Mouse (Mus musculus) CH12.LX (cell line): ENCODE measurements around the gene Uvssa. TPM values are rescaled to one million over a fixed set of nuclear protein-coding genes. Genes with fewer than 3 reads are reported as not detected.

ENCODE experiments used
- DNase-seq: peaks from one replicate; pipeline ENCODE4 v3.0.0-alpha.2; 2013; ENCODE audit errors: extremely low read depth
- H3K27ac ChIP-seq: 2 replicates; pipeline ENCODE4 v1.5.1; 2012; ENCODE audit warnings: low read depth, mild to moderate bottlenecking, control low read depth, moderate library complexity; ENCODE audit not compliant: insufficient read depth
- H3K27me3 ChIP-seq: replicated peaks from 2 replicates; pipeline ENCODE3; 2012; ENCODE audit warnings: inconsistent platforms
- H3K36me3 ChIP-seq, 2 experiments: replicated peaks in 1 of 2; 2 replicates each; pipeline versions ENCODE3 to v1.6.1; 2012; ENCODE audit warnings: inconsistent platforms in 1 of 2, low read length in 1 of 2, mild to moderate bottlenecking in 1 of 2, mixed read lengths in 1 of 2, moderate library complexity in 1 of 2; ENCODE audit not compliant: control insufficient read depth in 1 of 2, insufficient read depth in 1 of 2
- H3K4me1 ChIP-seq, 2 experiments: 2 replicates each; pipeline ENCODE4 v1.6.1; 2012; ENCODE audit warnings: inconsistent platforms in 1 of 2, moderate library complexity in 1 of 2; ENCODE audit not compliant: insufficient read depth in 2 of 2, control insufficient read depth in 1 of 2
- H3K4me2 ChIP-seq: 2 replicates; pipeline ENCODE4 v1.6.1; 2012; ENCODE audit warnings: low read depth, mild to moderate bottlenecking, control low read depth; ENCODE audit not compliant: poor library complexity, insufficient read depth, severe bottlenecking
- H3K4me3 ChIP-seq, 3 experiments: fragments of 150-350 bp in 1 of 3; sonication (generic) in 1 of 3; replicated peaks in 1 of 3; 2 replicates each; pipeline versions ENCODE3 to v1.5.1; 2011 to 2012; ENCODE audit warnings: low read depth in 2 of 3, low read length in 2 of 3, mild to moderate bottlenecking in 2 of 3, moderate library complexity in 2 of 3, control low read depth in 1 of 3, improper control_type of control experiment in 1 of 3, inconsistent platforms in 1 of 3, mixed read lengths in 1 of 3; ENCODE audit not compliant: poor library complexity in 1 of 3
- H3K79me2 ChIP-seq: replicated peaks from 2 replicates; pipeline ENCODE4 v1.6.1; 2012; ENCODE audit warnings: mild to moderate bottlenecking, moderate library complexity; ENCODE audit not compliant: control insufficient read depth, poor library complexity, insufficient read depth, severe bottlenecking; ENCODE audit errors: extremely low read depth
- H3K9ac ChIP-seq: 2 replicates; pipeline ENCODE4 v1.6.1; 2012; ENCODE audit warnings: low read depth, mild to moderate bottlenecking, control low read depth, moderate library complexity; ENCODE audit not compliant: insufficient read depth
- H3K9me3 ChIP-seq: replicated peaks from 2 replicates; pipeline ENCODE3; 2012; ENCODE audit warnings: low read length, inconsistent platforms, mixed read lengths
- BHLHE40 ChIP-seq: IDR thresholded peaks from 2 replicates; pipeline ENCODE4 v1.6.1; 2011; ENCODE audit warnings: mild to moderate bottlenecking, low read depth, low read length, improper control_type of control experiment
- CHD1 ChIP-seq: IDR thresholded peaks from 2 replicates; pipeline ENCODE4 v1.6.1; 2012; ENCODE audit warnings: low read depth, low read length, improper control_type of control experiment, inconsistent platforms
- CHD2 ChIP-seq: IDR thresholded peaks from 2 replicates; pipeline ENCODE4 v1.6.1; 2011; ENCODE audit warnings: low read length, improper control_type of control experiment
- CTCF ChIP-seq, 2 experiments: IDR thresholded peaks in 1 of 2; conservative IDR thresholded peaks in 1 of 2; 2 replicates each; pipeline ENCODE4 v1.5.1; 2011 to 2012; ENCODE audit warnings: low read depth in 2 of 2, low read length in 2 of 2, improper control_type of control experiment in 1 of 2, inconsistent platforms in 1 of 2, mild to moderate bottlenecking in 1 of 2, moderate library complexity in 1 of 2
- E2F4 ChIP-seq: IDR thresholded peaks from 2 replicates; pipeline ENCODE4 v1.6.1; 2011; ENCODE audit warnings: low read depth, low read length, improper control_type of control experiment; ENCODE audit not compliant: insufficient replicate concordance
- ELF1 ChIP-seq: IDR thresholded peaks from 2 replicates; pipeline ENCODE4 v1.6.1; 2014; ENCODE audit warnings: low read depth, mild to moderate bottlenecking, inconsistent platforms, low read length, improper control_type of control experiment
- EP300 ChIP-seq: IDR thresholded peaks from 2 replicates; pipeline ENCODE4 v1.6.1; 2011; ENCODE audit warnings: low read length, improper control_type of control experiment
- ETS1 ChIP-seq: conservative IDR thresholded peaks from 2 replicates; pipeline ENCODE4 v1.6.1; 2012; ENCODE audit warnings: low read depth, mild to moderate bottlenecking, inconsistent platforms, low read length, improper control_type of control experiment, moderate library complexity
- GABPA ChIP-seq: IDR thresholded peaks from 2 replicates; pipeline ENCODE4 v1.6.1; 2012; ENCODE audit warnings: low read depth, low read length, improper control_type of control experiment, inconsistent platforms; ENCODE audit not compliant: insufficient replicate concordance
- HCFC1 ChIP-seq: IDR thresholded peaks from 2 replicates; pipeline ENCODE4 v1.6.1; 2012; ENCODE audit warnings: low read depth, mild to moderate bottlenecking, inconsistent platforms, low read length, improper control_type of control experiment
- IRF4 ChIP-seq: IDR thresholded peaks from 2 replicates; pipeline ENCODE4 v1.6.1; 2014; ENCODE audit warnings: low read depth, mild to moderate bottlenecking, inconsistent platforms, low read length, improper control_type of control experiment
- JUN ChIP-seq: IDR thresholded peaks from 2 replicates; pipeline ENCODE4 v1.6.1; 2011; ENCODE audit warnings: low read depth, mild to moderate bottlenecking, low read length, improper control_type of control experiment, moderate library complexity; ENCODE audit not compliant: insufficient read depth
- JUND ChIP-seq: conservative IDR thresholded peaks from 2 replicates; pipeline ENCODE4 v1.6.1; 2011; ENCODE audit warnings: low read depth, low read length, improper control_type of control experiment
- KAT2A ChIP-seq: IDR thresholded peaks from 2 replicates; pipeline ENCODE4 v1.6.1; 2012; ENCODE audit warnings: low read length, improper control_type of control experiment, inconsistent platforms; ENCODE audit not compliant: insufficient replicate concordance
- MAFK ChIP-seq: IDR thresholded peaks from 2 replicates; pipeline ENCODE4 v1.6.1; 2011; ENCODE audit warnings: low read length, improper control_type of control experiment; ENCODE audit not compliant: insufficient replicate concordance
- MAX ChIP-seq: IDR thresholded peaks from 2 replicates; pipeline ENCODE4 v1.6.1; 2011; ENCODE audit warnings: low read length, improper control_type of control experiment
- MAZ ChIP-seq: IDR thresholded peaks from 2 replicates; pipeline ENCODE4 v1.6.1; 2012; ENCODE audit warnings: low read depth, mild to moderate bottlenecking, inconsistent platforms, low read length, improper control_type of control experiment, moderate library complexity
- MEF2A ChIP-seq: IDR thresholded peaks from 2 replicates; pipeline ENCODE4 v1.6.1; 2014; ENCODE audit warnings: low read depth, mild to moderate bottlenecking, inconsistent platforms, low read length, improper control_type of control experiment, borderline replicate concordance
- MXI1 ChIP-seq: IDR thresholded peaks from 2 replicates; pipeline ENCODE4 v1.6.1; 2011; ENCODE audit warnings: mild to moderate bottlenecking, low read depth, low read length, improper control_type of control experiment
- MYC ChIP-seq: IDR thresholded peaks from 2 replicates; pipeline ENCODE4 v1.6.1; 2011; ENCODE audit warnings: low read depth, mild to moderate bottlenecking, improper control_type of control experiment, low read length
- NELFE ChIP-seq: IDR thresholded peaks from 2 replicates; pipeline ENCODE4 v1.6.1; 2011; ENCODE audit warnings: low read depth, low read length, improper control_type of control experiment
- NRF1 ChIP-seq: IDR thresholded peaks from 2 replicates; pipeline ENCODE4 v1.6.1; 2014; ENCODE audit warnings: low read depth, mild to moderate bottlenecking, inconsistent platforms, low read length, improper control_type of control experiment, moderate library complexity
- PAX5 ChIP-seq: IDR thresholded peaks from 2 replicates; pipeline ENCODE4 v1.6.1; 2012; ENCODE audit warnings: low read length, inconsistent platforms, mixed read lengths
- POLR2A ChIP-seq: IDR thresholded peaks from 2 replicates; pipeline ENCODE4 v1.6.1; 2011; ENCODE audit warnings: low read depth, mild to moderate bottlenecking, improper control_type of control experiment, low read length
- POLR2AphosphoS2 ChIP-seq: IDR thresholded peaks from 2 replicates; pipeline ENCODE4 v1.6.1; 2011; ENCODE audit warnings: low read depth, low read length, improper control_type of control experiment
- RAD21 ChIP-seq: IDR thresholded peaks from 2 replicates; pipeline ENCODE4 v1.6.1; 2011; ENCODE audit warnings: low read depth, mild to moderate bottlenecking, low read length, improper control_type of control experiment, moderate library complexity
- RCOR1 ChIP-seq: conservative IDR thresholded peaks from 2 replicates; pipeline ENCODE4 v1.6.1; 2012; ENCODE audit warnings: low read depth, mild to moderate bottlenecking, inconsistent platforms, low read length, improper control_type of control experiment
- SIN3A ChIP-seq: IDR thresholded peaks from 2 replicates; pipeline ENCODE4 v1.6.1; 2012; ENCODE audit warnings: low read length, improper control_type of control experiment, inconsistent platforms
- SMC3 ChIP-seq: IDR thresholded peaks from 2 replicates; pipeline ENCODE4 v1.6.1; 2011; ENCODE audit warnings: low read depth, low read length, improper control_type of control experiment
- TBP ChIP-seq: conservative IDR thresholded peaks from 2 replicates; pipeline ENCODE4 v1.6.1; 2011; ENCODE audit warnings: low read depth, low read length, improper control_type of control experiment
- TCF12 ChIP-seq: IDR thresholded peaks from 2 replicates; pipeline ENCODE4 v1.6.1; 2014; ENCODE audit warnings: low read depth, mild to moderate bottlenecking, inconsistent platforms, low read length, improper control_type of control experiment
- UBTF ChIP-seq: IDR thresholded peaks from 2 replicates; pipeline ENCODE4 v1.6.1; 2012; ENCODE audit warnings: low read depth, mild to moderate bottlenecking, inconsistent platforms, low read length, improper control_type of control experiment, moderate library complexity
- USF1 ChIP-seq: IDR thresholded peaks from 2 replicates; pipeline ENCODE4 v1.6.1; 2014; ENCODE audit warnings: low read depth, mild to moderate bottlenecking, inconsistent platforms, low read length, improper control_type of control experiment
- USF2 ChIP-seq: conservative IDR thresholded peaks from 2 replicates; pipeline ENCODE4 v1.6.1; 2011; ENCODE audit warnings: low read depth, low read length, improper control_type of control experiment
- ZC3H11A ChIP-seq: IDR thresholded peaks from 2 replicates; pipeline ENCODE4 v1.6.1; 2012; ENCODE audit warnings: low read depth, mild to moderate bottlenecking, inconsistent platforms, low read length, improper control_type of control experiment
- ZKSCAN1 ChIP-seq: IDR thresholded peaks from 2 replicates; pipeline ENCODE4 v1.6.1; 2012; ENCODE audit warnings: low read depth, inconsistent platforms, low read length, improper control_type of control experiment, borderline replicate concordance
- ZMIZ1 ChIP-seq: IDR thresholded peaks from 2 replicates; pipeline ENCODE4 v1.6.1; 2012; ENCODE audit warnings: low read depth, mild to moderate bottlenecking, inconsistent platforms, low read length, improper control_type of control experiment
- ZNF384 ChIP-seq: IDR thresholded peaks from 2 replicates; pipeline ENCODE4 v1.6.1; 2012; ENCODE audit warnings: low read depth, low read length, improper control_type of control experiment, inconsistent platforms
- dilution Hi-C: fragments of 300-500 bp; cut with MboI; formaldehyde crosslinking; loops from 2 replicates; pipeline ENCODE4 v1.14.3; 2020; ENCODE audit warnings: low sequenced_read_pairs; ENCODE audit not compliant: extremely low pct_unique_long_range_greater_than_20kb, extremely low pct_ligation_motif_present
- in situ Hi-C: fragments of 300-500 bp; cut with MboI; formaldehyde crosslinking; loops from 3 replicates; pipeline ENCODE4 v1.14.3; 2019; ENCODE audit warnings: low sequenced_read_pairs, low pct_ligation_motif_present, low pct_unique_long_range_greater_than_20kb, mixed read lengths
- polyA plus RNA-seq: library from polyadenylated mRNA; unstranded; fragments of >175 nt; gene quantifications from 2 replicates; pipeline ENCODE4 v1.2.1, GENCODE M21; 2012; ENCODE audit warnings: low read depth; ENCODE audit not compliant: insufficient read length
- total RNA-seq, 2 experiments: library from RNA; depleted of rRNA; stranded (reverse); fragments of 300-350 nt in 1 of 2; fragments of >200 nt in 1 of 2; gene quantifications; 2 replicates each; pipeline ENCODE4 v1.2.3; 2012 to 2014

Gene Uvssa
- total RNA-seq (2012; rRNA removed) = 2.9 and 3.2 TPM in 2 replicates
- total RNA-seq (2014; rRNA removed) = 2.5 and 2.6 TPM in 2 replicates
- 5.3 and 5.8 TPM in 2 replicates for polyA plus RNA-seq

DNA sequence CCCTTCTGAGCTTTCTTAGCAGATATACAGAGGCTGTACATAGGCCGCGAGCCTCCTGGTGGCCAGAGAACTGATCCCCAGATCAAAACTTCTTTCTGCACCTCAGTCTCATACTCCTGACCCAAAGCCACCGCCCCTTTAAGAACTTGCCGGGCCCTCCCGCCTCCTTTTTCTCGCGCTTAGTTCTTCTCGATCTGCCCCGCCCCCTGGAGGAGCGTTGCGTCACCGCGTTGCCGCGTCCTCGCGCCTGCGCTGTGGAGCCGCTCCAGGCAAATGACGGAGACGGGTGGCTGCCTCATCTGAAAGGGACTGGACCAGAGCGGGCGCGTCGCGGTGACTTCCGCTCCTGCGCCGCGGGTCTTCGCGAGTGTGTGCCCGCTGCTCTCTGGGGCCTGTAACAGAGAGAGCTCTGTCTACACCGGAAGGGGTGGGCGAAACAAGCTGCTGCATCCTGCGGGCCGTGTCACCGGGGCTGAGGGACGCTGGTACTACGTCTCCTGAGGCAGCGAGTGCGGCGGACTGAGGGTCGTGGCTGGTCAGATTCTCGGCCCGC lies at the start of gene Uvssa:
Uvssa (plus strand) TSS at position 248 of the 553 bp plus-strand sequence.
- peak; percentile 99 for DNase-seq
- Histone ChIP-seq H3K4me2 (peak within 1 kb of the TSS; percentile 74), H3K79me2 (no peaks in the 10 kb centered on the region), H3K4me1 (peaks cover 5 to 11% of the 10 kb centered on the region in 2 experiments; a peak in 3 of 4 replicates), H3K4me3 (peak within 1 kb of the TSS; percentile 65 to 85 (median 74))
- in situ Hi-C loops = loop anchor here (5.0 kb wide), 1 partner anchor 106 kb away; the partner anchor contains the start of gene Ctbp1
- TF ChIP-seq PAX5 (no peak), USF2 (no peak), SIN3A (peak; percentile 85), ZKSCAN1 (no peak), ZNF384 (no peak), NELFE (peak; percentile 79), MEF2A (peak; percentile 60; the same call in 1 of the 2 replicates), TBP (no peak; the same call in 1 of the 2 replicates), UBTF (no peak; the same call in 1 of the 2 replicates), EP300 (no peak), NRF1 (peak; percentile 98), RCOR1 (no peak), IRF4 (peak; percentile 74), BHLHE40 (no peak), E2F4 (no peak), CTCF (conservative IDR thresholded peaks at IDR 0.05 in 1 of 2, IDR thresholded peaks at IDR 0.05 in 1 of 2; ENCODE audit: low read depth in 2 of 2, low read length in 2 of 2) (peak in 1 of 2 experiments; percentile 68; a peak in 2 of 4 replicates), CHD1 (no peak), MXI1 (peak; percentile 50), ZMIZ1 (peak; percentile 66), HCFC1 (peak; percentile 86), SMC3 (peak; percentile 77), MAFK (no peak), CHD2 (no peak; the same call in 1 of the 2 replicates), GABPA (no peak; the same call in 1 of the 2 replicates), USF1 (no peak), POLR2A (peak; percentile 90), TCF12 (peak; percentile 78; the same call in 1 of the 2 replicates), ELF1 (peak; percentile 96), MYC (peak; percentile 32; the same call in 1 of the 2 replicates), ZC3H11A (no peak), KAT2A (peak; percentile 62; the same call in 1 of the 2 replicates), ETS1 (peak; percentile 37), JUN (no peak), POLR2AphosphoS2 (peak; percentile 73; the same call in 1 of the 2 replicates), JUND (no peak), MAX (no peak), MAZ (peak; percentile 91), RAD21 (peak; percentile 42)
- TF ChIP-seq, all 38 proteins: peak for 19
- H3K36me3 ChIP-seq = peaks cover 9 to 42% of the 10 kb centered on the region in 2 experiments
- peak within 1 kb of the TSS; percentile 81 for H3K9ac ChIP-seq
- H3K9me3 ChIP-seq = no peaks in the 10 kb centered on the region
- peak within 1 kb of the TSS; percentile 82 for H3K27ac ChIP-seq
- dilution Hi-C loops = no loop called here
- H3K27me3 ChIP-seq = no peaks in the 10 kb centered on the region
